Mouse (Mus musculus): ENCODE data around the gene Fzd9. TPM values are rescaled to one million over a fixed set of nuclear protein-coding genes. Genes with fewer than 3 reads are reported as not detected.
"Not testable (repeated sequence)": the region's sequence is repeated elsewhere in the genome, so short reads cannot be mapped to it uniquely, and the experiment has no call there.

Fzd9 gene
- total RNA-seq, 4 experiments from 2014 or later: 22.0 to 44.3 (median 33.9) TPM

GRCm38 (mm10) chr5:135248956-135249676 is 1.9 kb downstream of the Fzd9 start:
- no peak for DNase-seq (ENCODE audit: low spot score in 2 of 2)

- no peak for DNase-seq (ENCODE audit: low spot score in 2 of 2)
Observed at GRCm38 (mm10) chr5:135247337-135247736, 3.7 kb downstream of the Fzd9 start.

DNA sequence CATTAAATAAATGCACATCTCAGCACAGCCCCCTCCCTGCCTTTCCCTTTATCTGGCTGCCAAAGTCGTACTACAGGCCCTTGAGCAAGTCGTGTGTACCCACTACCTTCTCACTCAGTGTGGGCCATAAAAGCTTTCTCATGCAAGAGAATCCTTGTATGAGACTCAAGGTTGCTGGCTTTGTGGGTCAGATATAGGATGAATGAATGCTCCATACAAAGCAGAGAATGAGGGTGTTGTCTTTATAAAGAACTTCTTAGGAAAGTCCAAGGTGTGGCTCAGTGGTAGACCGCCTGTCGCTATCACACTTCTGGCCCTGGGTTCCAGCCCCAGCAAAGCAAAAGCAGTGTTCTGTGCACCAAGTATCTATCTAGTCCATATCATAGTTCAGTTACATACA is 4.5 kb downstream of the Fzd9 start:
- no peak for DNase-seq (ENCODE audit: low spot score in 2 of 2)

GRCm38 (mm10) chr5:135243166-135243565 is 7.9 kb downstream of the Fzd9 start:
- DNase-seq (ENCODE audit: low spot score in 2 of 2): no peak

GRCm38 (mm10) chr5:135242608-135243007 is 8.4 kb downstream of the Fzd9 start:
- no peak for DNase-seq (ENCODE audit: low spot score in 2 of 2)

- peak in 1 of 2 experiments; percentile 36 for DNase-seq (ENCODE audit: low spot score in 2 of 2)
Observed at GRCm38 (mm10) chr5:135242136-135242535, 8.9 kb downstream of the Fzd9 start.

DNA sequence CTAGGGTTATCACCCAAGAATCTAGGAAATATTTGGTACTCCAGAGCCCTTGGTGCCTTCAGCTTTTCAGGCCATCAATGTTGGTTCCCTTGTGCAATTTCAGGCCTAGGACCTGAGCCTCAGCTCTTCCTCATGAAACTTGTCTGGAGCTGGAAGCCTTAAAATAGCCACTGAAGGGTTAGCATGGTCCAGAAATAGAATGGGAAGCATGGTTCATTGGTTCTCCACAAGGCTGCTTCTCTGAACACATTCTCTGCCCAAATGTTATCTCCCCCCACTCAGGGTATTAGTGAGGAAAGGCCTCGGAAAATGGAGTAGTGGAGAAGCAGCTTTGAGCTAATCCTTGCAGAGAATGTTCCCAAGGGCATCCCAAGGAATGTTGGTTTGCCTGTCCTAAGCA is 9.6 kb downstream of the Fzd9 start:
- DNase-seq (ENCODE audit: low spot score in 2 of 2): no peak

DNA sequence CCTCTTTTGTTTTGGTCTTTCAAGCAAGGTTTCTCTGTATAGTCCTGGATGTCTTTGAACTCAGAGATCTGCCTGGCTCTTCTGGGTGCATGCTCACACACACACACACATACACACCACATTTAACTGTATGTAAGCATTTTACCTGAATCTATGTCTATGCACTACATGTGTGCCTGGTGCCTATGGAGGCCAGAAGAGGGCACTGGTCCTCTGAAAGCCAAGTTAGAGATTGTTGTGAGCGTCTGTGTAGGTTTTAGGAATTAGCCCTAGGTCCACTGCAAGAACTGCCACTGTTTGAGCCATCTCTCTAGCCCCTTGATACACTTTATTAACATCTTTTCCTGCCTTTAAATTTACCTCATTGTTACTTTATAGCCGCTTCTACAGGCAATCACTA is 12.2 kb downstream of the Fzd9 start:
- DNase-seq (ENCODE audit: low spot score in 2 of 2): no peak

DNA sequence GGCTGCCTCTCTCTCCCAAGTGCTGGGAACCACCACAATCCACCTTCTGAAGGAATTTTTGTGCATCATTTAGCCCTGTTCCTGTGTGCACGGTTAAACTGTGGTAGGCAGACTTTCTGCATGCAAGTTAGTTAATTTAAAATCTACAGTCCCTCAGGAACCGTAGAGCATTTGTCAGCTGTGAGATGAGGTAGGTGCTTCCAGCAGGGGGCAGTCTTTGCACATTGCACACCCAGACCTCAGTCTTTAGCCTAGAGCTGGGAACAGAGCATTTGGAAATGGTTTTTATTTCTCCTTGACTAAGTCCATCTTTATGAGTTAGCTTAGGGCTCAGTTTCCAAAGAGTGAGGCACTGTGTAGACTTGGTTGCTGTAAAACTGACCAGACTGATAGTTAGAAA is 14.5 kb downstream of the Fzd9 start:
- peak in 1 of 2 experiments; percentile 40 for DNase-seq (ENCODE audit: low spot score in 2 of 2)

- no peak for DNase-seq (ENCODE audit: low spot score in 2 of 2)
Observed at GRCm38 (mm10) chr5:135233166-135233920, 17.7 kb downstream of the Fzd9 start.

DNA sequence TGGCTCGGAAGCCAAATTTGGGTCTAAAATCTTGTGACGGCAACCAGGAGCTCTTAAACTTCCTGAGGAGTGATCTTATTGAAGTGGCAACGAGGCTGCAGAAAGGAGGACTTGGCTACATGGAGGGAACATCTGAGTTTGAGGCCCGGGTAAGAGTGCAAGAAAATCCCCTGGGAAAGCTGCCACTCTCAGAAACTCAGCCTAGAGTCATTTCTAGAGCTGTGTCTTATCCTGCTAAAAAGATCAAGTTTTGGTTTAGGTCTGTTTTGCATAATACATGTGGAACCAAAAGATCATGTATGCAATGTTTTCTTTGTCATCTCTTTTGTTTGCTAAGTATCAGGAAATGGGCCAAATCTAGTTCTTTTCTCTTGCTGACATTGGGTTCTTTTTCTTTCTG is 20.8 kb downstream of the Fzd9 start:
- no peak for DNase-seq (ENCODE audit: low spot score in 2 of 2)

- DNase-seq (ENCODE audit: low spot score in 2 of 2): not testable (repeated sequence)
Observed at GRCm38 (mm10) chr5:135225879-135226278, 25.2 kb downstream of the Fzd9 start.

DNA sequence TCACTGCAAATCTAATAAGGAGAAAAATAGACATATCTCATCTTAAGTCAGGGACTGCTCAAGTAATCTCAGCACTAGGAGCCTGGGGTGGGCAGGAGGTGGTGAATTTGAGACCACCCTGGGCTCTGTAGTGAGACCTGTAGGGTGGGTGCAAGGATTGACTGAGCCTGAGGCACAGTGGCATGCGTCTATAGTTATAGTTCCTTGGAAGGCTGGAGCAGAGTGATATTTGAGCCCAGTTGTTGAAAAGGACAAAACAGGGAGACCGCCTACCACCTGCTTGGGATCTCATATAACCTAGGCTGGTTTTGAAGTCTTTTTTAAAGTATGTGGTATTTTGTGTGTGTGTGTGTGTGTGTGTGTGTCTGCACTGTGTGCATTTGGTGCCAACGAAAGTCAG is 26.9 kb downstream of the Fzd9 start:
- DNase-seq (ENCODE audit: low spot score in 2 of 2): no peak

GRCm38 (mm10) chr5:135222066-135222465 is 29.0 kb downstream of the Fzd9 start:
- no peak for DNase-seq (ENCODE audit: low spot score in 2 of 2)

- DNase-seq (ENCODE audit: low spot score in 2 of 2): no peak
Observed at GRCm38 (mm10) chr5:135220941-135221340, 30.1 kb downstream of the Fzd9 start.

DNA sequence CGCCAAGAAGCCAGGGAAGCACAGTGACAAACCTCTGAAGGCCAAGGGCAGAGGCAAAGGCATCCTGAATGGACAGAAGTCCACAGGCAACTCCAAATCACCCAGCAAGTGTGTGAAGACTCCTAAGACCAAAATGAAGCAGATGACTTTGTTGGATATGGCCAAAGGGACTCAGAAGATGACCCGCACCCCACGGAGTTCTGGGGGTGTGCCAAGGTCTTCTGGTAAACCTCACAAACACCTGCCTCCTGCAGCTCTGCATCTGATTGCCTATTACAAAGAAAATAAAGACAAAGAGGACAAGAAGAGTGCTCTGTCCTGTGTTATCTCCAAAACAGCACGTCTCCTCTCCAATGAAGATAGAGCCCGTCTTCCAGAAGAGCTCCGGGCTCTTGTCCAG is 34.2 kb downstream of the Fzd9 start:
- DNase-seq (ENCODE audit: low spot score in 2 of 2): no peak

- no peak for DNase-seq (ENCODE audit: low spot score in 2 of 2)
Observed at GRCm38 (mm10) chr5:135208197-135208596, 42.8 kb downstream of the Fzd9 start.

DNA sequence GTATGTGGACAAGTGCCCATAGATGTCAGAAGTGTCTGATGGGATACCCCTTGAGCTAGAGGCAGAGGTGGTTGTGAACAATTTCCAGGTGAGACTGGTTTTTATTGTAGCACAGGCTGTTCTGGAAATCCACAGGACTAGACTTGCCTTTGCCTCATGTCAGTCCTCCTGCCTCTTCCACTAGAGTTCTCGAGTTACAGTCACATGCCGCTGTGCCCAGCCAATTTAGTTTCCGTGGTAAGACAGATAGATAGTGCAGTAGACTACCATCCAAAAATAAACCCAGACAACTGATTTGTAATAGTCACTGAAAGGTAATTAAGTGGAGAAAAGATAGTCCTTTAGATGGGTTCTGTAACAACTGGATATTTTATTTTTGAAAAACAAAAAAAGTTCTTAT is 48.3 kb downstream of the Fzd9 start:
- no peak for DNase-seq (ENCODE audit: low spot score in 2 of 2)

Small RNAs within 50 kb of the gene (microRNA-seq; reads per million reads assigned to microRNA genes)
- gene Gm25315: not detected

Other genes with a start within 250 kb of the Fzd9 start
- gene Abhd11, start 242.1 kb downstream of the Fzd9 start, total RNA-seq (2022): 10 to 100 TPM; 38.5 to 54.3 (median 46.0) TPM
- gene Stx1a, start 227.7 kb downstream of the Fzd9 start, total RNA-seq (2022): 1 to 10 TPM in 1 of 4 experiments, under 1 TPM in 3; 0.22 to 1.3 (median 0.39) TPM
- 10 to 100 TPM; 24.3 to 26.8 (median 25.8) TPM for gene Dnajc30, start 187.0 kb downstream of the Fzd9 start, total RNA-seq (2022)
- gene Bud23, start 186.3 kb downstream of the Fzd9 start, total RNA-seq (2022): 10 to 100 TPM; 25.7 to 36.4 (median 29.8) TPM
- under 1 TPM in 3 of 4 experiments, not detected in 1; 0.31 to 0.56 (median 0.41) TPM for gene Vps37d, start 173.0 kb downstream of the Fzd9 start, total RNA-seq (2022)
- gene Mlxipl, start 161.3 kb downstream of the Fzd9 start, total RNA-seq (2022): 10 to 100 TPM; 44.9 to 73.8 (median 51.6) TPM
- 10 to 100 TPM in 1 of 4 experiments, 1 to 10 TPM in 3; 8.5 to 12.2 (median 8.9) TPM for gene Tbl2, start 101.6 kb downstream of the Fzd9 start, total RNA-seq (2022)
- gene Bcl7b, start 82.9 kb downstream of the Fzd9 start, total RNA-seq (2022): 10 to 100 TPM; 25.2 to 34.5 (median 28.4) TPM
- gene Baz1b, start 64.0 kb downstream of the Fzd9 start, total RNA-seq (2022): 10 to 100 TPM; 34.2 to 36.5 (median 35.3) TPM
- not detected for gene Fkbp6, start 98.8 kb upstream of the Fzd9 start, total RNA-seq (2022)
- not detected for gene Trim50, start 102.1 kb upstream of the Fzd9 start, total RNA-seq (2022)
- gene Nsun5, start 118.7 kb upstream of the Fzd9 start, total RNA-seq (2022): 10 to 100 TPM in 1 of 4 experiments, 1 to 10 TPM in 3; 6.3 to 11.0 (median 8.0) TPM
- 10 to 100 TPM in 2 of 4 experiments, 1 to 10 TPM in 2; 8.9 to 11.0 (median 10.1) TPM for gene Pom121, start 143.3 kb upstream of the Fzd9 start, total RNA-seq (2022)

Data from gastrocnemius, adult 8-10 months (tissue).